Mouse (Mus musculus): Measurements from ENCODE around the gene Cyba. TPM values are rescaled to one million over a fixed set of nuclear protein-coding genes. Genes with fewer than 3 reads are reported as not detected.

Cyba gene
- total RNA-seq, 2 experiments from 2014 or later = 10.8 to 11.3 TPM

DNA sequence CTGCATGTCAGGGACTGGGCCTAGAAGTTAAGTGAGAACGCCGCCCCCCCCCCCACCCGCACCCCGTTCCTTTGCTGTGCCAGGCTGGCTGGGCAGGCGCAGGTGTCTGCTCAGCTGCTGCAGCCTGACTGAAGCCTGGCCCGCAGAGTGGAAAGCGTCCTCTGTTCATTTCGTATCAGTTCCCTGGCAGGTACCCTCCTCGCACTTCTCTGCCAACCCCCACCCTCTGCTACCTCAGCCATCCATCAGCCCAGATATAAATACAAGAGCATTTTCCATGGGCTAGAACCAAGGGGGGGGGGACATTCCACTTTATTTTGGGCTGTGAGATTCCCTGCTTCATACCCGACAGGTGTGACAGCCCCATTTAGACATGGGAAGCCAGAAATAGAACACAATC, 19.4 kb upstream of the Cyba start:
- no peak for DNase-seq (ENCODE audit: low spot score in 2 of 2)

DNA sequence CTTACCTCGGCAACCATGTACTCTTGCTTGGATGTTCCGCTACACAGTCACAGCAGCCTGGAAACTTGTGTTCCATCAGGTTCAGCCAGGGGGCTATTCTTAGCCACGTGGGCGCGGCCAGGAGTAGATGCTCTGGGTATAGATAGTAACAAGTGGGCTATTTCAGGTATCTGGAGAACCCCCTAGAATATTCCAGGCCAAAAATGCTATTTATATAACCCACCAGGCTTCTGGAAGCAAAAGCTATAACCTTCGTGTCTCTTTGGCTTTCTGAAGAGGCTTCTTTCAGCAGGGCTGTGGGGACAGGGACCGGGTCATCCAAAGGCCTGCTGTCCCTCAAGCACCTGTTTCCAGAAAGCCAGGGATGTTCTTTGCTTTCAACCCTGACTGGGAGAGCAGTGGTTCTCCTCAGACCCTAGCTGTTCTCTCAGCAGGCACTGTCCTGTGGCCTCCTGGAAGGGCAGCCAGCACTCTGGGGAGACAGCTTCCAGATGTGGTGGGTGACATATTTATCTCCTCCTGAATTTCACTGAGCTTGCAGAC, 18.5 kb upstream of the Cyba start:
- DNase-seq (ENCODE audit: low spot score in 2 of 2) = no peak

- no peak for DNase-seq (ENCODE audit: low spot score in 2 of 2)
These were observed 12.5 kb upstream of the Cyba start for GRCm38 (mm10) chr8:122445203-122445602.

- peak; percentile 86 to 92 for DNase-seq (ENCODE audit: low spot score in 2 of 2)
These were observed 11.5 kb upstream of the Cyba start for GRCm38 (mm10) chr8:122444058-122444748.

DNA sequence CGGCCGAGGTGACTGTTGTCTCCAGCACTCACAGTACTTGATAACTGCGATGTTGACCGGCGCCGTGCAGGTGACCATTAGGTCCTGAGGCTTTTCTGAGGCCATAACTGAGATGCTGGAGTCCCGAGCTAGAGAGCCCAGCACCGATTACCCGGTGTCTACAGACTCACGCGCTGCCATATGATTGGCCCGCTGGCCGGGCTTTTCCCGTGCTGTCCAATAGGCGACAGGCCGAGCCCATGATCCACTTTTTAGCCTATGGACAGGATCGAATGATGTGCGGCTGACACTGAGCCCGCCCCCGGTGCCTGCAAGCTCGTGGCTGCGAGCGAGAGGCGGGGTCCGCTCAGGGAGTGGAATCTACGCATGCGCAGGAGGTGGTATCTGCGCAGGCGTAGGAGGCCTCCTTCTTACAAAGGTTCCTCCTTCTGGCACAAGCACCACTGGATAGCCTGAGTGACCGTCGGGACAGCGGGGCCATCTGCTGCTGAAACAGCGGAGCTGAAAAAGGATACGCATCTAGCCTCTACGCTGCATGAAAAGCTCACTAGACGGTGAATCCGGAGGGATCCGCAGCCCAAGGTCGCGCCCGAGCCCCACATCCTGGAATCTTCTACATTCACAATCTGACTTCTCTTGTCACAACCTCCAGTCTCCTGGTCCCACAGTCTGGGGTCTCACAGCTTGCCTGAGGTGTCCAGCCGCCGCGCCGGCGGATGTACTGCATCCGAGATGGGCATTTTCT, 10.7 kb upstream of the Cyba start, which contains the start of gene Mvd:
Mvd (minus strand) TSS at position 161 of the 745 bp plus-strand sequence.
- peak; percentile 99 to 100 for DNase-seq (ENCODE audit: low spot score in 2 of 2)

DNA sequence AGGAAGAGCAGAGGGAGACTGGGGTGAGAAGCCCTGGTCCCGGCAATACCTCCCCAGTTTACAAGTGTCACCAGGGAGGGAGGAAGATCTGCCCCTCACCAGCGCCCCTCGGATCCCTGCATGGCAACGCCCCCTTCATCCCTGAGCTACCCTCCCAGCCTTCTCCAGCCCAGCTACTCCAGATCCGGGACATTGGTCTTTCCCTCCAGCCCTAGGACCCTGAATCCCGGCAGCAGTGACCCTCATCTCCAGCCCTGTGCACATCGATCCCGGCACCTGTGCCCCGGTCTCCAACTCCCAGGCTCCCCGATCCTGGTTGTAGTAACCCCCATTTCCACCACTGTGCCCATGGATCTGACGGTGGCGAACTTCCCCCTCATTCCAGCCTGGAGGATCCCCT, 10.1 kb upstream of the Cyba start:
- no peak for DNase-seq (ENCODE audit: low spot score in 2 of 2)

GRCm38 (mm10) chr8:122442356-122442755, 9.6 kb upstream of the Cyba start:
- no peak for DNase-seq (ENCODE audit: low spot score in 2 of 2)

GRCm38 (mm10) chr8:122441326-122441725, 8.6 kb upstream of the Cyba start:
- DNase-seq (ENCODE audit: low spot score in 2 of 2) = no peak

GRCm38 (mm10) chr8:122439336-122439735, 6.6 kb upstream of the Cyba start:
- no peak for DNase-seq (ENCODE audit: low spot score in 2 of 2)

DNA sequence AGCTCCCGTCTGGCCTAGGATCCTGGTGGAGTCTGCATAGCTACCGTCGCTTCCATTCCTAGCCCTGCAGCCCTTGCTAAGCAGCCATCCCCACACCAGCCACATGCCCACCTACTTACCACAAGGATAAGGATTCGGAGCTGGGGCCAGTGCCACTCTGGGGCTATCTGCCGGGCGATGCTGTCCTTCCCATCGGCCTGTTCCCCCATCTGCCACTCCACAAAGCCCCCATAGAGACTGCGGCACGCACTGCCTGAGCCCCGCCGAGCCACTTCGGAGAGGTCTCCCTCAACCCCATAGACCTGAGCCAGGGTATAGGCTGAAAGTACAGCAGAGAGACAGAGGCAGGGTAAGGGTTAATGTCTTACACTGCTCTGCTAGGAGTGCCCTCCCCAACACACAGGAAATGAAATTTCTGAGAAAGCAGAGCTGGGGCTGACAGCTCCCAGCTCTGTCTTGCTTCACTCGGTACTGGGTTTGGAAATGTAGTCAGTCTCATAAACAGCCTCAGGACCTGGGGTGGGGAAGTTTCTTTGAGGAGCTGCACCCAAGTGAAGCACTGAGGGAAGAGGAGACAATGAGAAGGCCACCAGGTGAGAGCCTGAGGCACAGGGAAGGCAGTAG, 5.1 kb upstream of the Cyba start:
- DNase-seq (ENCODE audit: low spot score in 2 of 2) = no peak

DNA sequence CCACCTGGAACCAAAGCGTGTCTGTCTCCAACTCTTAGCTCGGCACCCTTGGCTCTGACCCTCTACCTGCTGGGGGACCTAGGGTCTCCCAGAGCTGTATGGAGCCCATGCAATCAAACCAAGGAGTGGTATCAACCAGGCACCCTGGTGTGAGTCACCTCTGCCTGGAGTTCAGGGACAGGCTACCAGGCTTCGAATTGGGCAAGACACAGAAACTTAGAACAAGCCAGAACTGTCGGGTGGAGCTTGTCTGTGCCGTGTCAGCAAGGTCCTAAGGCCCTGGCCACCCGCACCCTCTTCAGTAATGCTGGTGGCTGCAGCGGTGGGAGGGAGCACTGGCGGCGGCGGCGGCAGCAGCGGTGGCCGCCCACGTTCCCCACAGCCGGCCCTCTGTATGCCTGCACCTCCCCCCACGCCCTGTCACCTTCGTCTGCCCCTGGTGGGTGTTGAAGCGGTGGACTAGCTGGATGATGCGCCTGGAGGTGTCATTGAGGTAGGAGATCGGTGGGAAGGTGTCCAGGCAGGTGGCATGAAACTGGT, 3.9 kb upstream of the Cyba start:
- DNase-seq (ENCODE audit: low spot score in 2 of 2) = no peak

DNA sequence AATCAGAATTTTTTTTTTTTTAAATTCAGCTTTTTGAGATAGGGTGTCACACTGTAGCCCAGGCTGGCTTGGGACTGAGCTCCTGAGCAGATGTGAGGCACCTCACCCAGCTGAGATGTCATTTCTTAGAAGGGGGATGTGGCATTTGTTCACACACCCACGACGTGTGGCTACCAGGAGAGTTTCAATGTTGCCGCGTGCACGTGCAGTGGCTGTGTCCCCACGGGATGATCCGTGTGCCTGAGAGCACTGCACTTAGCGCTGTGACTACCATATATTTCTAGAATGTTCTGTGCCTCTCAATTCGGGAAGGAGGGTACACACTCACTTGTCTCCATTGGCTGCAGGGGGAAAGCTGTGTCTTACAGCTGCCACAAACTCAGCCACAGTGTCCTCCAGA, 3.4 kb upstream of the Cyba start:
- DNase-seq (ENCODE audit: low spot score in 2 of 2) = no peak

- DNase-seq (ENCODE audit: low spot score in 2 of 2) = no peak
These were observed 2.6 kb upstream of the Cyba start for GRCm38 (mm10) chr8:122435375-122435774.

DNA sequence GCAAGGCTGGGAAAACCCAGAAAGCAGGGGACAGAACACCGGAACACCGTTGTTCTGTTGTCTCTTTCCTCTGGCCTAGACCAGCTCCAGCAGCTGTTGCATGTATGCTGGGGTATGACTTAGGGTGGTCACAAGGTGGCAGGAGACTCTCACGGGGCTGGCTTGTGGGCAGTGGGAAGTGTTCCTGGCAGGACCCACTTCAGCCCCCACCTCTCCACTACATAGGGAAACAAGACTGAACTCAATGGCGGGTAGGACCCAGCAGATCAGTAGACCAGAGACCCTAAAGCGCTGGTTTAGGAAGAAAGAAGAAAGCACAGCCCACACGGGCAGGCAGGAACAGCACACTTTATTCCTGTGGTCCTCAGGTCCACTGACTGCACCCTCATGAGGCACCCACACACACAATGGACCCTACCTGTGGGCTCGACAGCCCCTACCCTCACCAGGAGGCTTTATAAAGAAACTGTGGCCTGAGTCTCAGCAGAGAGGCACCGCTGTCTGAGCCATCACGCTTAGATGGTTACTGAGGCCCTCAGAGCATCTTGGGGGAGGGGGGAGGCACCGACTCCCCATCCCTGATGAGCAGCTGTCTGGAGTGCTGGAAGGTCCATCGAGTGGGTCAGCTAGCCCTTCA, 657 bp upstream of the Cyba start:
- no peak for DNase-seq (ENCODE audit: low spot score in 2 of 2)

DNA sequence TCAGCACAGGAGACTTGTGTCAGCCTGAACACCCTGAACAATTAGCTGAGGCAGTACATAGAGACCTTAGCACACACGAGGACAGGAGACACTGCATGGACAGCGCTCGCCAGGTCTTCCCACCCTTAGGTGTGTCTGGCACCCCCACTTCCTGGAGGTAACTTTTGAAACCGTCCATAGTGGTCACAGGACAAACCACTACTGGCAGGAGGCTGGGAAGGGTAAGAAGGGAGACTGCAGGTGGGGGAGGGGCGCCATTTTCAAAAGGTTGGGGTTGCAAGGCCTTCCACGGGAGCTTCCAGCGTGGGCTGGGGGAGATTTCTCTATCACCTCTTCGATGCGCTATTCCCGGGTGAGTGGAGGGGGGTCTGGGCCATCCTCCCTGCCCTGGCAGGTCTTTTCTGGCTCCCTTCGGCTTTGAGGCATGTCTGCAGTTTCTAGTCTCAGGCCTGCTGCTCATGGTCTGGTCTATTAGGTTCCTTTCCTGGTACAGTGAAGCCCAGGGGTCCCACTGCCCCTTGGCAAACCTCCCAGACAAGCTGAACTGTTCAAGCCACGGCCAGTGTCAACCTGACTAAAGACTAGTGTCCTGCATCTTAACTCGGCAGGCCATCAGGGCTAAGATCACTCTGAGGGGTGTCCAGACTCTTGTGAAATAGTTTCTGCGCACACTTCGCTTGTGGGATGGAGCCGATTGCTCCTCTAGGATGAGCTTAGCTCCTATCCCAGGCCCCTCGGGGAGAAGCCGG, 862 bp downstream of the Cyba start:
- no peak for DNase-seq (ENCODE audit: low spot score in 2 of 2)

- no peak for DNase-seq (ENCODE audit: low spot score in 2 of 2)
These were observed 2.1 kb downstream of the Cyba start for GRCm38 (mm10) chr8:122430646-122431045.

GRCm38 (mm10) chr8:122430058-122430636, 2.6 kb downstream of the Cyba start:
- no peak for DNase-seq (ENCODE audit: low spot score in 2 of 2)

DNA sequence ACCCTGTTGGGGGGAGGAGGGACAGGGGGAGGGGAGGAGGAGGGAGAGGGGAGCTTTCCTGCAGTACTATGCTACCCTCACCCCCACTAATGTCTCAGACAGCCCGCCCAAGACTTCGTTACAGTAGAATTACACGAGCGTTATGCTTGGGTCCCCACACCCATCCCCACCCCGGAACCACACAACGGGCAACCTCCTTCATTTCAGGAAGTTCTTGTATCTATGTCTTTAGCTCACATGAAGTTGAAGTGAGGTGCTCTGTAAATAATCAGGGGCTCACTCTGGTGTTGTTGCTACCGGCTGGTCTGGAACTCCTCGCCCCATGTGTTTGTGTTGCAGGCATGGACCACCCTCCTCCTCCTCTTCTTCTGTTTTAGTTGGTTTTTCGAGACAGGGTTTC, 4.6 kb downstream of the Cyba start:
- DNase-seq (ENCODE audit: low spot score in 2 of 2) = no peak

GRCm38 (mm10) chr8:122427607-122428006, 5.1 kb downstream of the Cyba start:
- no peak for DNase-seq (ENCODE audit: low spot score in 2 of 2)

GRCm38 (mm10) chr8:122426145-122426544, 6.6 kb downstream of the Cyba start:
- DNase-seq (ENCODE audit: low spot score in 2 of 2) = no peak

All from layer of hippocampus, adult 18-20 months (tissue).